Mouse (Mus musculus) heart, embryonic 10.5 days (tissue): ENCODE measurements around the gene Ndufa4l2. TPM values are rescaled to one million over a fixed set of nuclear protein-coding genes. Genes with fewer than 3 reads are reported as not detected.

Experiments used
- DNase-seq: peaks from one replicate; pipeline ENCODE4 v3.0.0-alpha.2; 2017; ENCODE audit warnings: low spot score
- H3K27ac ChIP-seq: fragments of 300-500 bp; sonication (generic); 2 replicates; pipeline ENCODE4 v1.5.1; 2016; ENCODE audit warnings: mild to moderate bottlenecking
- H3K27me3 ChIP-seq: fragments of 300-500 bp; sonication (generic); 2 replicates; pipeline ENCODE4 v1.6.1; 2016; ENCODE audit warnings: mild to moderate bottlenecking; ENCODE audit not compliant: poor library complexity, insufficient read depth, severe bottlenecking
- H3K36me3 ChIP-seq: fragments of 300-500 bp; sonication (generic); 2 replicates; pipeline ENCODE4 v1.6.1; 2016; ENCODE audit warnings: mild to moderate bottlenecking, moderate library complexity
- H3K4me1 ChIP-seq: fragments of 300-500 bp; sonication (generic); 2 replicates; pipeline ENCODE4 v1.6.1; 2016; ENCODE audit warnings: mild to moderate bottlenecking
- H3K4me3 ChIP-seq: fragments of 300-500 bp; sonication (generic); 2 replicates; pipeline ENCODE4 v1.5.1; 2016; ENCODE audit warnings: mild to moderate bottlenecking, moderate library complexity
- H3K9me3 ChIP-seq: fragments of 300-500 bp; sonication (generic); 2 replicates; pipeline ENCODE4 v1.6.1; 2016; ENCODE audit warnings: mild to moderate bottlenecking, moderate library complexity
- WGBS: fragments of 180-500 bp; shearing (Covaris S2); methylation state at CpG from one replicate; pipeline ENCODE4 v1.1.7; 2016; 5-methylcytosine and 5-hydroxymethylcytosine counted together
- polyA plus RNA-seq: library from polyadenylated mRNA; unstranded; fragments of >200 nt; fragmentation: Nextera tagmentation; extraction: Ambion mirVana; gene quantifications from 2 replicates; pipeline ENCODE4 v1.2.1, GENCODE M21; 2016

Ndufa4l2 gene
- polyA plus RNA-seq, 1 experiment from 2014 or later, result 9.0 TPM

GRCm38 (mm10) chr10:127492118-127492517 is 22.6 kb upstream of the Ndufa4l2 start:
- Histone ChIP-seq H3K4me3 (no peak overlapping the region), H3K9me3 (no peaks in the 10 kb centered on the region), H3K27ac (no peak overlapping the region), H3K27me3 (no peaks in the 10 kb centered on the region), H3K36me3 (peaks cover 93% of the 10 kb centered on the region), H3K4me1 (no peaks in the 10 kb centered on the region)
- WGBS, result 87% methylated on average over 3 of the region's 3 CpGs
- no peak for DNase-seq

- Histone ChIP-seq H3K4me3 (no peak overlapping the region), H3K4me1 (no peaks in the 10 kb centered on the region), H3K27ac (no peak overlapping the region), H3K27me3 (no peaks in the 10 kb centered on the region), H3K36me3 (peaks cover 94% of the 10 kb centered on the region), H3K9me3 (no peaks in the 10 kb centered on the region)
- 92% methylated on average over 3 of the region's 3 CpGs for WGBS
- no peak for DNase-seq
These were observed 18.6 kb upstream of the Ndufa4l2 start for GRCm38 (mm10) chr10:127496156-127496555.

GRCm38 (mm10) chr10:127499516-127499915 is 15.3 kb upstream of the Ndufa4l2 start:
- Histone ChIP-seq H3K27ac (no peak overlapping the region), H3K27me3 (no peaks in the 10 kb centered on the region), H3K36me3 (peaks cover 76% of the 10 kb centered on the region), H3K9me3 (no peaks in the 10 kb centered on the region), H3K4me3 (no peak overlapping the region), H3K4me1 (0 out of 2 replicates have a peak, but pooled peaks cover 7% of the 10 kb centered on the region)
- DNase-seq, result no peak
- 91% methylated on average over 5 of the region's 5 CpGs for WGBS

GRCm38 (mm10) chr10:127500042-127500441 is 14.7 kb upstream of the Ndufa4l2 start:
- Histone ChIP-seq H3K4me3 (no peak overlapping the region), H3K36me3 (peaks cover 73% of the 10 kb centered on the region), H3K4me1 (0 out of 2 replicates have a peak, but pooled peaks cover 7% of the 10 kb centered on the region), H3K27me3 (0 out of 2 replicates have a peak, but pooled peaks cover 1% of the 10 kb centered on the region), H3K27ac (no peak overlapping the region), H3K9me3 (no peaks in the 10 kb centered on the region)
- 88% methylated on average over 4 of the region's 4 CpGs for WGBS
- no peak for DNase-seq

GRCm38 (mm10) chr10:127500894-127501893 is 13.6 kb upstream of the Ndufa4l2 start, which contains the start of gene Stac3:
TSS of gene Stac3 (plus strand) at chr10:127501686.
- Histone ChIP-seq H3K9me3 (no peaks in the 10 kb centered on the region), H3K4me1 (0 out of 2 replicates have a peak, but pooled peaks cover 7% of the 10 kb centered on the region), H3K4me3 (no peak within 1 kb of the TSS), H3K27me3 (peaks cover 10% of the 10 kb centered on the region), H3K27ac (no peak within 1 kb of the TSS), H3K36me3 (peaks cover 64% of the 10 kb centered on the region)
- 70% methylated on average over 12 of the region's 13 CpGs for WGBS
- DNase-seq, result no peak

- 2% methylated on average over 15 of the region's 15 CpGs for WGBS
- peaks cover 77% of the 10 kb centered on the region for H3K27me3 ChIP-seq
- peak; percentile 90 for DNase-seq
- H3K4me3 ChIP-seq, result peak overlapping the region; percentile 58; the same call in 1 of the 2 replicates
- peaks cover 20% of the 10 kb centered on the region; the same call in 1 of the 2 replicates for H3K36me3 ChIP-seq
- no peaks in the 10 kb centered on the region for H3K9me3 ChIP-seq
- no peak overlapping the region for H3K27ac ChIP-seq
- H3K4me1 ChIP-seq, result peaks cover 54% of the 10 kb centered on the region
These were observed 6.5 kb upstream of the Ndufa4l2 start for GRCm38 (mm10) chr10:127508239-127508638.

- H3K9me3 ChIP-seq, result no peaks in the 10 kb centered on the region
- under 1% methylated on average over 35 of the region's 35 CpGs for WGBS
- H3K36me3 ChIP-seq, result peaks cover 12% of the 10 kb centered on the region; the same call in 1 of the 2 replicates
- peaks cover 87% of the 10 kb centered on the region for H3K27me3 ChIP-seq
- peak overlapping the region; percentile 58 for H3K4me3 ChIP-seq
- peaks cover 64% of the 10 kb centered on the region for H3K4me1 ChIP-seq
- no peak overlapping the region; the same call in 1 of the 2 replicates for H3K27ac ChIP-seq
- DNase-seq, result peak; percentile 93
These were observed 5.5 kb upstream of the Ndufa4l2 start for GRCm38 (mm10) chr10:127509051-127509836.

- peaks cover 8% of the 10 kb centered on the region; the same call in 1 of the 2 replicates for H3K36me3 ChIP-seq
- no peaks in the 10 kb centered on the region for H3K9me3 ChIP-seq
- peaks cover 93% of the 10 kb centered on the region for H3K27me3 ChIP-seq
- peak overlapping the region; percentile 58 for H3K4me3 ChIP-seq
- H3K4me1 ChIP-seq, result peaks cover 72% of the 10 kb centered on the region
- H3K27ac ChIP-seq, result no peak overlapping the region
- DNase-seq, result no peak
- WGBS, result 5% methylated on average over 17 of the region's 17 CpGs
These were observed 4.7 kb upstream of the Ndufa4l2 start for GRCm38 (mm10) chr10:127509837-127510701.

- DNase-seq, result no peak
- peak overlapping the region; percentile 63 for H3K4me3 ChIP-seq
- peaks cover 5% of the 10 kb centered on the region; the same call in 1 of the 2 replicates for H3K36me3 ChIP-seq
- H3K9me3 ChIP-seq, result no peaks in the 10 kb centered on the region
- 5% methylated on average over 11 of the region's 11 CpGs for WGBS
- no peak overlapping the region for H3K27ac ChIP-seq
- H3K27me3 ChIP-seq, result peaks cover 96% of the 10 kb centered on the region
- H3K4me1 ChIP-seq, result peaks cover 82% of the 10 kb centered on the region
These were observed 3.7 kb upstream of the Ndufa4l2 start for GRCm38 (mm10) chr10:127510895-127511617.

GRCm38 (mm10) chr10:127511634-127512306 is 3.0 kb upstream of the Ndufa4l2 start:
- no peak for DNase-seq
- H3K4me1 ChIP-seq, result peaks cover 89% of the 10 kb centered on the region
- H3K27ac ChIP-seq, result peak overlapping the region; percentile 70
- peak overlapping the region; percentile 63 for H3K4me3 ChIP-seq
- peaks cover 3% of the 10 kb centered on the region; the same call in 1 of the 2 replicates for H3K36me3 ChIP-seq
- peaks cover 95% of the 10 kb centered on the region for H3K27me3 ChIP-seq
- under 1% methylated on average over 43 of the region's 46 CpGs for WGBS
- H3K9me3 ChIP-seq, result no peaks in the 10 kb centered on the region

- peak overlapping the region; percentile 63 for H3K4me3 ChIP-seq
- WGBS, result 1% methylated on average over 7 of the region's 7 CpGs
- H3K27ac ChIP-seq, result peak overlapping the region; percentile 70
- H3K27me3 ChIP-seq, result peaks cover 95% of the 10 kb centered on the region
- DNase-seq, result no peak
- peaks cover 8% of the 10 kb centered on the region for H3K36me3 ChIP-seq
- H3K9me3 ChIP-seq, result no peaks in the 10 kb centered on the region
- peaks cover 95% of the 10 kb centered on the region for H3K4me1 ChIP-seq
These were observed 2.5 kb upstream of the Ndufa4l2 start for GRCm38 (mm10) chr10:127512307-127512666.
